Mouse (Mus musculus): Measurements from ENCODE around the gene Pik3r6. TPM values are rescaled to one million over a fixed set of nuclear protein-coding genes. Genes with fewer than 3 reads are reported as not detected.

Gene Pik3r6
- 1 to 10 TPM; 4.7 to 5.0 TPM for total RNA-seq (2021)
- long read RNA-seq, experiment 1, partial matches to known transcripts: 2 of 4 reads
- long read RNA-seq, experiment 1, other reads (novel, unspliced or antisense): 0 of 4 reads
- long read RNA-seq, experiment 2, partial matches to known transcripts: 0 of 3 reads
- long read RNA-seq, experiment 2, other reads (novel, unspliced or antisense): 1 of 3 reads

GRCm38 (mm10) chr11:68502902-68503629 lies at the start of gene Pik3r6:
Gene Pik3r6, plus strand, starts transcription at chr11:68503019.
- no peak for DNase-seq (ENCODE audit: low spot score in 2 of 2)

- no peak for DNase-seq (ENCODE audit: low spot score in 2 of 2)
These were observed 49.5 kb upstream of the Pik3r6 start for GRCm38 (mm10) chr11:68453301-68453700.

GRCm38 (mm10) chr11:68458086-68458485 lies 44.7 kb upstream of the Pik3r6 start:
- DNase-seq (ENCODE audit: low spot score in 2 of 2): no peak

- DNase-seq (ENCODE audit: low spot score in 2 of 2): no peak
These were observed 43.8 kb upstream of the Pik3r6 start for GRCm38 (mm10) chr11:68459021-68459420.

- no peak for DNase-seq (ENCODE audit: low spot score in 2 of 2)
These were observed 43.3 kb upstream of the Pik3r6 start for GRCm38 (mm10) chr11:68459486-68459885.

GRCm38 (mm10) chr11:68462716-68463115 lies 40.1 kb upstream of the Pik3r6 start:
- no peak for DNase-seq (ENCODE audit: low spot score in 2 of 2)

- DNase-seq (ENCODE audit: low spot score in 2 of 2): no peak
These were observed 38.6 kb upstream of the Pik3r6 start for GRCm38 (mm10) chr11:68464260-68464659.

GRCm38 (mm10) chr11:68465090-68465489 lies 37.7 kb upstream of the Pik3r6 start:
- DNase-seq (ENCODE audit: low spot score in 2 of 2): no peak

GRCm38 (mm10) chr11:68467441-68467840 lies 35.4 kb upstream of the Pik3r6 start:
- DNase-seq (ENCODE audit: low spot score in 2 of 2): no peak

- no peak for DNase-seq (ENCODE audit: low spot score in 2 of 2)
These were observed 34.7 kb upstream of the Pik3r6 start for GRCm38 (mm10) chr11:68467962-68468612.

- DNase-seq (ENCODE audit: low spot score in 2 of 2): no peak
These were observed 33.9 kb upstream of the Pik3r6 start for GRCm38 (mm10) chr11:68468886-68469285.

- no peak for DNase-seq (ENCODE audit: low spot score in 2 of 2)
These were observed 30.5 kb upstream of the Pik3r6 start for GRCm38 (mm10) chr11:68472162-68472849.

- no peak for DNase-seq (ENCODE audit: low spot score in 2 of 2)
These were observed 28.2 kb upstream of the Pik3r6 start for GRCm38 (mm10) chr11:68474600-68474999.

- DNase-seq (ENCODE audit: low spot score in 2 of 2): no peak
These were observed 27.1 kb upstream of the Pik3r6 start for GRCm38 (mm10) chr11:68475676-68476075.

- no peak for DNase-seq (ENCODE audit: low spot score in 2 of 2)
These were observed 25.2 kb upstream of the Pik3r6 start for GRCm38 (mm10) chr11:68477661-68478060.

GRCm38 (mm10) chr11:68478574-68478981 lies 24.2 kb upstream of the Pik3r6 start:
- no peak for DNase-seq (ENCODE audit: low spot score in 2 of 2)

GRCm38 (mm10) chr11:68480660-68481059 lies 22.2 kb upstream of the Pik3r6 start:
- no peak for DNase-seq (ENCODE audit: low spot score in 2 of 2)

GRCm38 (mm10) chr11:68482001-68482400 lies 20.8 kb upstream of the Pik3r6 start:
- no peak for DNase-seq (ENCODE audit: low spot score in 2 of 2)

GRCm38 (mm10) chr11:68483213-68483612 lies 19.6 kb upstream of the Pik3r6 start:
- no peak for DNase-seq (ENCODE audit: low spot score in 2 of 2)

- no peak for DNase-seq (ENCODE audit: low spot score in 2 of 2)
These were observed 18.4 kb upstream of the Pik3r6 start for GRCm38 (mm10) chr11:68484431-68484830.

- DNase-seq (ENCODE audit: low spot score in 2 of 2): no peak
These were observed 17.4 kb upstream of the Pik3r6 start for GRCm38 (mm10) chr11:68485206-68485942.
